Mouse (Mus musculus) gastrocnemius, postnatal 4 days (tissue): ENCODE measurements around the gene Orai3. TPM values are rescaled to one million over a fixed set of nuclear protein-coding genes. Genes with fewer than 3 reads are reported as not detected.
"Not testable (repeated sequence)": the region's sequence is repeated elsewhere in the genome, so short reads cannot be mapped to it uniquely, and the experiment has no call there.

ENCODE experiments used
- DNase-seq, 2 experiments: peaks; one replicate each; pipeline ENCODE4 v3.0.0; 2021 to 2022; ENCODE audit warnings: low spot score in 2 of 2, mixed read lengths in 2 of 2
- long read RNA-seq, 2 experiments: library from polyadenylated mRNA; stranded (forward); transcript quantifications; one replicate each; pipeline ENCODE4 v2.0.0; 2021
- total RNA-seq, 2 experiments: library from RNA; stranded (reverse); gene quantifications; 2 replicates each; pipeline ENCODE4 v1.2.3; 2021

Orai3 gene
- 10 to 100 TPM; 12.3 to 13.9 TPM for total RNA-seq
- long read RNA-seq, experiment 1, transcript Orai3-201 (2 exons, 1,996 nt) = major isoform, 17 of 18 reads
- long read RNA-seq, experiment 1, partial matches to known transcripts = 0 of 18 reads
- long read RNA-seq, experiment 1, other reads (novel, unspliced or antisense) = 0 of 18 reads
- long read RNA-seq, experiment 2, transcript Orai3-201 (2 exons, 1,996 nt) = major isoform, 19 of 20 reads
- long read RNA-seq, experiment 2, partial matches to known transcripts = 0 of 20 reads
- long read RNA-seq, experiment 2, other reads (novel, unspliced or antisense) = 1 of 20 reads

DNA sequence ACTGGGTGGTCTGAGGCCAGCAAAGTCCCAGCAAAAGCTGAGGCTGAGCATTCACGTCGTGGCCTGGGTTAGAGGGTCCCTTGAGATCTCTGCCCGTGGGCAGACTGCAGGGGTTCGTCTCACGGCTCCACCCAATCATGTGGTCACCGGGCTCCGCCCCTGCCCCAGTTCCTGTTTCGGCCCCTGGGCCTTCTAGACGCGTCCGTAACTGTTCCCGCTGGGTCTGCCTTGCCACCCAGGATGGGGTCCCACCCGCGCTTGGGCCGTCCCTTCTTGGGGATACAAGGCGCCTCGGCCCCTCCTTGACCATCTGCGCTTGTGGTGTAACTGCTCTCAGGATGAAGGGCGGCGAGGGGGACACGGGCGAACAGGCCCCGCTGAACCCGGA is at the start of gene Orai3:
TSS of gene Orai3 (plus strand) at position 165 of the 388 bp plus-strand sequence.
- peak; percentile 71 to 88 for DNase-seq

- DNase-seq = no peak
Observed at GRCm38 (mm10) chr7:127725490-127725889, 44.1 kb upstream of the Orai3 start.

DNA sequence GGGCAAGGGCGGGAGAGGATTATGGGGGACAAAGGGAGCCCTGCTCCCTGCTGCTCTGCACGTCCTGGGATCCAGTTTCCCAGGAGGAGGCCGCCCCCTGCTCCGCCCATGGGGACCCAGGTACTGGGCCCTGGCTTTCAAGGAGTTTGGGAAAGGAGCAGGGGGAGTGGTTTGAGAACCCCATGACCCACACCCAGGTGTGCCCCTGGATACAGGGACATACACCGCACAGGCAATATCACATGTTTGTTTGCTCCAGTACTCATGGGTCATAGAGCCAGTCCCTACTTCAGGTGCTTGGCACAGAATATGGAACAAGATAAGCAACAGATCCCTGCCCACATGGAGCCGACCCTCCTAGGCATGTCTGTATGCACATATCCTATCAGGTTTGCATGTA is 43.7 kb upstream of the Orai3 start:
- DNase-seq = no peak

DNA sequence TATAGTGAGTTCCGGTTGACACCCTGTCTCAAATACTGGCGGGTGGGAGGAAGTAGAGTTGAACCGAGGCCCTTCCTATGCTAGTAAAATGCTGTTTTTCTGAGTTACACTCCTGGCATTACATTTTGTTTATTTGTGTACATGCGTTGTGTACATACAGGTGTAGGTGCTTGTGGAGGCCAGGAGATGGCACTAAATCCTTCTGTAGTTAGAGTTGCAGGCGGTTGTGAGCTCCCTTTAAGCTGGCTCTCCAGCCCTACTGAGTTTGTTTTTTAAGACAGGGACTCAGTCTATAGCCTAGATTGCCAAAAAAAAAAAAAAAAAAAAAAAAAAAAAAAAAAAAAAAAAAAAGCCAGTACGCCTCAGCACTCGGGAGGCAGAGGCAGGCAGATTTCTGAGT is 41.7 kb upstream of the Orai3 start:
- DNase-seq = no peak

DNA sequence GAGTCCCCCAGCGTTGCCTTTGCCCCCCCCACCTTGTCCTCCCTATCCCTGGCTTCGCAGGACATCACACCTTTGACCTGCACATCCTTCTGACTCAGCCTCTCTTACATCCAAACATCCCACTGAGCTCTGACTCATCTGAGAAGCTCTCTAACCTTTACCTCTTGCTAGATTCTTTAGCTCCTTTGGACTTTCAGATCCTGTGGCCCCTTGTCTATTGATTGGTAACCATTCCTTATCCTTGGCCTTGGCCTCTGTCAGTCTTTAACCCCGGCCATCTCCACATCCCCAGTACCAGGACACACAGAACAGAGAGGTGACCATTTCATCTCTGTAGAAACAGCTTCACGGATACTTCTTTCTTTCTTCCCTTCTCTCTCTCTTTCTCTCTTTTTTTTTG is 39.4 kb upstream of the Orai3 start:
- no peak for DNase-seq

- not testable (repeated sequence) for DNase-seq
Observed at GRCm38 (mm10) chr7:127732066-127732465, 37.5 kb upstream of the Orai3 start, which contains the start of gene Ctf2. Gene Ctf2 (minus strand): TSS chr7:127732166.

- peak in 1 of 2 experiments; percentile 79 for DNase-seq
Observed at GRCm38 (mm10) chr7:127744366-127745045, 25.1 kb upstream of the Orai3 start, which contains the start of gene Fbxl19. Gene Fbxl19 (plus strand): TSS chr7:127744543.

DNA sequence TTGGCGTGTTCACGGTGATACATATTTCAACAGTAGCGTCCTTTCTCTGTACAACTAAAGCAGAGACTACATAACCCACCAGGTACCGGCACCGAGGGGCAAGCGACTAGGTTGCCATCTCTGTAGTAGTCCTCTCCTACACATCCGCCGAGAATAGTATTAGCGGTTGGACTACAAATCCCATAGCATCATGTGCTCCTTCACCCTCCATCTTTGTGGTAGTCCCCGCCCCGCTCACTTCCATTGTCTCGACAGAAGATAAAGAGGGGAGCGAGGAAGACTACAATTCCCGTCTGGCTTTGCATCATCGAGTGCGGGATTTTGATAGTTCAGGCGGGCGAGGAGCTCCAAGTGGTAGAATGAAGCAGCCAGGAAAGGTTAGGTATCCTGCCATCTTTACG is 24.4 kb upstream of the Orai3 start:
- peak; percentile 61 to 89 for DNase-seq

DNA sequence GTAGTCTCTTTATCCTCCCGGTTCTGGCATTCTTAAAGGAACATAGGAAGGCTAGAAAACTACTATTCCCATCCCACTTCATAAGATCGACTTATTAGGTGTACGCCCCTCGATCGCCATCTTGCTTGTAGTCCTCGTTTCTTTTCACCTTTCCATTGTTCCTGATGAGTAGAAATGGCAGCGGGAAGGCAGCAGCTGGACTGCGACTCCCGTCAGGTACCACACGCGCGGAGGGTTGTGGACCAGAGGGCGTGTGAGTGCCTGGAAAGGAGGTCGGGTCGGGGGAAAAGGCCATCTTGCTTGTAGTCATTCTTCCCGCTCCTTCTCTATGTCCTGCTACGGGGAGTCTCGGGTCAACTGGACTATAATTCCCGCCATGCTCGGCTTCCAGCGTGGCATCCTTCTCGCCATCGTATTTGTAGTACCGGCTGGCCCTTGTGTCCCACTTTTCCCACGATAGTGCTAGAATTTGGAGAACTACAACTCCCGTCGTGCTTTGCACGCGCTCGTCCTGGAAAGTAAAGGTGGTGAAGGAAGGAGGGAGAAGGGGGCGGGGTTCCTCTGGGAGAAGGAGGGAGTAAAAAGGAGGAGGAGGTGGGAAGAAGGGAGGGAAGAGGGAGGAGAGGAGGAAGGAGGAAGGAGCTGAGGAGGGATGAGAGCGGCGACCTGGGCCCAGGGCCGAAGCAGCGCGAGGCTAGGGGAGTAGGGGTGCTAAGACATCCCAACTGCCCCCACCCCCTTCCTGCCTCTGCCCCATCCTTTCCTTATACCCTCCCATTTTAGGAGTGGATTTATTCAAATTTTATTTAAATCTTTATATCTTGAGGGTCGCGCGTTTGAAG is 23.7 kb upstream of the Orai3 start:
- DNase-seq = peak; percentile 66 to 91

GRCm38 (mm10) chr7:127746494-127747491 is 22.8 kb upstream of the Orai3 start:
- DNase-seq = peak in 1 of 2 experiments; percentile 34

- DNase-seq = no peak
Observed at GRCm38 (mm10) chr7:127747559-127748234, 21.9 kb upstream of the Orai3 start.

DNA sequence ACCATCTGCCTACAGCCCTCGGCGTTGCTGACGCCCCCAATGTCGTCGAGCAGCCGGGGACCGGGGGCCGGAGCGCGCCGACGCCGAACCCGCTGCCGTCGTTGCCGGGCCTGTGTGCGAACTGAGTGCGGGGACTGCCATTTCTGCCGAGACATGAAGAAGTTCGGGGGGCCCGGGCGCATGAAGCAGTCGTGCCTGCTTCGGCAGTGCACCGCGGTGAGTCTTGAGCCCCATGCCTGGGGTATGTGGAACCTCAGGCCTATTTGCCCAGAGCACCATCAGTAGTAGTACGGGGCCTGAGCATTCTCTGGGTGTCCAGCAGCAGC is 21.4 kb upstream of the Orai3 start:
- no peak for DNase-seq

DNA sequence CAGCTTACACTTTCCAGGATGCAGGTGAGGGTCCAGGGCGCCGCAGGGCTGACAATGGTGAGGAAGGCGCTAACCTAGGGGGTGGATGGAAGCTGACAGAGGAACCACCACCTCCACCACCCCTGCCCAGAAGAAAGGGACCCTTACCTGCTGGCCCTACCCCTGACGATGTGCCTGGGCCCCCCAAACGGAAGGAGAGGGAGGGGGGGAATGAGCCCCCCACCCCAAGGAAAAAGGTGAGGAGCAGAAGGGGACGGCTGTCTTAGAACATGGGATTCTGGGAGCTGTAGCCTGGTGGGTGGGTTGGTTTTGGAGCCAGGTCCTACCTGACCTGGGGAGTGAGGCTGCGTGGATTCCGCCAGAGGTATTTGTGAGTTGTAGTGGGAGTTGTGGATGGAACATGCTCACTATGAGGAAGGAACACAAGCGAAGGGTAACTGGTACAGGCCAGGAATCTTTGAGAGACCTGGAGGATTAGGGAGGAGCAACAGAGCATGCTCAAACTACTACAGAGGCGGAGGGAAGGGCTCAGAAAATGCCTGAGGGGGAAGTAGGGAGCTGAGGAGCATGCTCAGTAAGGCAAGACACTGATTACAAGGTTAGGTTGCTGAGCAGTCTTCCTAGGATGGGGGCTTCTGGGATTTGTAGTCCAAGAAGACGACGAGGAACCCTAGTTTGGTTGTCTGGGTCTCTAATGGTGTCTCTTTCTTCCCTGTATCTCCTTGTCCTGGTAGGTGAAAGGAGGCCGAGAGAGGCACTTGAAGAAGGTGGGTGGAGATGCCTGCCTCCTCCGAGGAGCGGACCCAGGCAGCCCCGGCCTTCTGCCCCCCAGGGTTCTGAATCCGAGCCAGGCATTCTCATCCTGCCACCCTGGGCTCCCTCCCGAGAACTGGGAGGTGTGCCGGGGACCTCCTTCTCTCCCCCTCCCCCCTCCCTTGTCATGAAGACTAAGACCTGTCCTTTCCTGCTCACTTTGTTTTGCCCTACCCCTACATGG is 19.2 kb upstream of the Orai3 start:
- no peak for DNase-seq

GRCm38 (mm10) chr7:127751619-127752018 is 18.0 kb upstream of the Orai3 start:
- no peak for DNase-seq

- no peak for DNase-seq
Observed at GRCm38 (mm10) chr7:127752069-127752468, 17.5 kb upstream of the Orai3 start.

- no peak for DNase-seq
Observed at GRCm38 (mm10) chr7:127753158-127753557, 16.5 kb upstream of the Orai3 start.

DNA sequence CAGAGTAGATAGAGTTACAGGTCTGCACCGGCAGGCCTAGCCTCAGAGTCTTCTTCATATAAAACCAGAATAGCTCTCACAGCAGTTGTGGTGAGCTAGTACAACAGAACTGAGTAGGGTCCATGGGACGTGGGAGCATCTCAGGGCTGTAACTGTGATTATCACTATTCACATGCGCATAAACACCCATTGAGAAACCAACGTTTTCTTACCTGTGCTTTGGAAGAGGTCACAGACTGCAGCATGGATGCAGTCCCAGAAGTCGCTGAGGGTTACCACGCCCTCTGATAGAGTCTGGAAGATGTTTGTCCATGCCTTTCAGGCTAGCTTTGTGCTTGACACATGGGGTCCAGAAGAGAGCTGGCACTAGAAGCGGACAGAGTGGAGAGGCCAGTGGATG is 15.9 kb upstream of the Orai3 start:
- DNase-seq = no peak

GRCm38 (mm10) chr7:127759716-127760115 is 9.9 kb upstream of the Orai3 start:
- DNase-seq = no peak

- no peak for DNase-seq
Observed at GRCm38 (mm10) chr7:127760478-127760877, 9.1 kb upstream of the Orai3 start.
